Comparison of ENCODE assay signal across 8 mouse cellular contexts in genomic region chr8:75213307-75213651, GRCm38 (mm10). TPM values are rescaled to one million over a fixed set of nuclear protein-coding genes. Genes with fewer than 3 reads are reported as not detected.
A peak's percentile ranks its signal among the peaks of the same experiment; 100 is the strongest.
DNase-seq lines count a peak whose midpoint lies in the region; ATAC-seq and TF ChIP-seq lines count a peak whose summit lies in the region.

No protein-coding gene starts in this region.

- no peaks in the 10 kb centered on the region for H3K36me3 ChIP-seq in erythroblast, embryonic 14.5 days (ENCODE audit: control insufficient read depth)
- H3K36me3 ChIP-seq in neural tube, embryonic 11.5 days (ENCODE audit: control insufficient read depth, insufficient read depth, low read length) = no peaks in the 10 kb centered on the region
- H3K36me3 ChIP-seq in limb, embryonic 14.5 days (ENCODE audit: control insufficient read depth, insufficient read depth, low read length) = no peaks in the 10 kb centered on the region
- H3K36me3 ChIP-seq in stomach, embryonic 15.5 days = no peaks in the 10 kb centered on the region

- H3K9ac ChIP-seq in neural tube, embryonic 11.5 days (ENCODE audit: low read length) = 0 out of 2 replicates have a peak overlapping the region, but pooled peaks have one; percentile 14
- peak overlapping the region; percentile 41 for H3K9ac ChIP-seq in limb, embryonic 14.5 days (ENCODE audit: low read depth, low read length, severe bottlenecking)
- H3K9ac ChIP-seq in stomach, embryonic 15.5 days = peak overlapping the region; percentile 29; the same call in 1 of the 2 replicates

- H3K4me2 ChIP-seq in neural tube, embryonic 11.5 days (ENCODE audit: low read depth) = peak overlapping the region; percentile 76
- H3K4me2 ChIP-seq in limb, embryonic 14.5 days (replicated peaks; ENCODE audit: low read depth, low read length, severe bottlenecking) = peak overlapping the region; percentile 97
- H3K4me2 ChIP-seq in stomach, embryonic 15.5 days = peak overlapping the region; percentile 99

- H3K9me3 ChIP-seq in erythroblast, embryonic 14.5 days (ENCODE audit: control insufficient read depth, low read length) = no peaks in the 10 kb centered on the region; the same call in 1 of the 2 replicates
- no peaks in the 10 kb centered on the region for H3K9me3 ChIP-seq in neural tube, embryonic 11.5 days (ENCODE audit: control insufficient read depth, low read length)
- no peaks in the 10 kb centered on the region for H3K9me3 ChIP-seq in limb, embryonic 14.5 days (ENCODE audit: control insufficient read depth, low read length)
- no peaks in the 10 kb centered on the region for H3K9me3 ChIP-seq in stomach, embryonic 15.5 days

- TF ChIP-seq POLR2A in limb, embryonic 14.5 days (IDR thresholded peaks at IDR 0.05; ENCODE audit: borderline replicate concordance, extremely low read depth, insufficient read depth, insufficient read length) = no peak

- no peak for DNase-seq in neural tube, embryonic 11.5 days (ENCODE audit: low spot score)
- DNase-seq in neural tube, embryonic 10.5 days (ENCODE audit: extremely low spot score, low spot score) = no peak
- no peak for DNase-seq in limb, embryonic 14.5 days (ENCODE audit: low spot score)
- DNase-seq in frontal cortex, postnatal 14 days (ENCODE audit: low spot score in 2 of 2) = no peak
- DNase-seq in kidney, adult 8-10 months = no peak

- ATAC-seq in erythroblast, adult 5-6 weeks (replicated peaks; ENCODE audit: low FRiP score, poor library complexity, severe bottlenecking) = no peak
- ATAC-seq in neural tube, embryonic 11.5 days (ENCODE audit: insufficient read depth, low FRiP score, low TSS enrichment) = peak; percentile 61
- peak; percentile 61 for ATAC-seq in limb, embryonic 14.5 days (ENCODE audit: low FRiP score, low read depth)
- peak; percentile 5; the same call in 1 of the 2 replicates for ATAC-seq in stomach, embryonic 15.5 days (ENCODE audit: insufficient read depth, low FRiP score, low read depth)

- H3K4me3 ChIP-seq in erythroblast, embryonic 14.5 days (replicated peaks) = peak overlapping the region; percentile 36
- H3K4me3 ChIP-seq in neural tube, embryonic 11.5 days (ENCODE audit: low read depth, low read length) = peak overlapping the region; percentile 48
- H3K4me3 ChIP-seq in limb, embryonic 14.5 days (replicated peaks; ENCODE audit: low read length) = peak overlapping the region; percentile 53
- peak overlapping the region; percentile 57 for H3K4me3 ChIP-seq in stomach, embryonic 15.5 days (replicated peaks)

- peaks cover 8% of the 10 kb centered on the region for H3K4me1 ChIP-seq in erythroblast, embryonic 14.5 days (ENCODE audit: control insufficient read depth)
- H3K4me1 ChIP-seq in neural tube, embryonic 11.5 days (ENCODE audit: control insufficient read depth, insufficient read depth, low read length) = peaks cover 8% of the 10 kb centered on the region
- peaks cover 4% of the 10 kb centered on the region; the same call in 1 of the 2 replicates for H3K4me1 ChIP-seq in limb, embryonic 14.5 days (ENCODE audit: control insufficient read depth, insufficient read depth, low read length)
- peaks cover 21% of the 10 kb centered on the region for H3K4me1 ChIP-seq in stomach, embryonic 15.5 days

- H3K27ac ChIP-seq in neural tube, embryonic 11.5 days (ENCODE audit: low read depth, low read length) = no peak overlapping the region
- H3K27ac ChIP-seq in limb, embryonic 14.5 days (replicated peaks; ENCODE audit: low read depth, low read length) = no peak overlapping the region
- no peak overlapping the region for H3K27ac ChIP-seq in stomach, embryonic 15.5 days

- H3K27me3 ChIP-seq in erythroblast, embryonic 14.5 days (ENCODE audit: control insufficient read depth) = peaks cover 64% of the 10 kb centered on the region
- H3K27me3 ChIP-seq in neural tube, embryonic 11.5 days (ENCODE audit: control insufficient read depth, insufficient read depth, low read length) = peaks cover 45% of the 10 kb centered on the region
- peaks cover 41% of the 10 kb centered on the region for H3K27me3 ChIP-seq in limb, embryonic 14.5 days (ENCODE audit: control insufficient read depth, insufficient read depth, low read length)
- H3K27me3 ChIP-seq in stomach, embryonic 15.5 days (replicated peaks) = peaks cover 29% of the 10 kb centered on the region

- under 1% methylated on average over 31 of the region's 36 CpGs for WGBS in neural tube, embryonic 11.5 days
- under 1% methylated on average over 27 of the region's 36 CpGs for WGBS in limb, embryonic 14.5 days
- WGBS in stomach, embryonic 15.5 days = under 1% methylated on average over 35 of the region's 36 CpGs

RNA-seq across cellular contexts. Expression of gene Rasd2, which starts 0.5 kb away (rescaled TPM):
- polyA plus RNA-seq in erythroblast, embryonic 14.5 days (2012) = not detected in 2 replicates
- not detected in 2 replicates for total RNA-seq in erythroblast, adult 5-6 weeks (2015; ENCODE audit: low replicate concordance)
- not detected in 2 replicates for total RNA-seq in erythroblast, adult 5-6 weeks (2017; ENCODE audit: low replicate concordance)
- 0.16 and 0.33 TPM in 2 replicates for polyA plus RNA-seq in neural tube, embryonic 11.5 days (2014; fragmentation: Nextera tagmentation; extraction: Ambion mirVana)
- polyA plus RNA-seq in limb, embryonic 14.5 days (2012; rRNA removed) = 0.29 and 0.40 TPM in 2 replicates
- 0.07 and 0.08 TPM in 2 replicates for polyA plus RNA-seq in limb, embryonic 14.5 days (2014; fragmentation: Nextera tagmentation; extraction: Ambion mirVana)
- 1.4 and 2.1 TPM in 2 replicates for polyA plus RNA-seq in stomach, embryonic 15.5 days (2015; fragmentation: Nextera tagmentation; extraction: Ambion mirVana)
